Mouse (Mus musculus): ENCODE measurements around the gene Iqgap2.

Gene Iqgap2

DNA sequence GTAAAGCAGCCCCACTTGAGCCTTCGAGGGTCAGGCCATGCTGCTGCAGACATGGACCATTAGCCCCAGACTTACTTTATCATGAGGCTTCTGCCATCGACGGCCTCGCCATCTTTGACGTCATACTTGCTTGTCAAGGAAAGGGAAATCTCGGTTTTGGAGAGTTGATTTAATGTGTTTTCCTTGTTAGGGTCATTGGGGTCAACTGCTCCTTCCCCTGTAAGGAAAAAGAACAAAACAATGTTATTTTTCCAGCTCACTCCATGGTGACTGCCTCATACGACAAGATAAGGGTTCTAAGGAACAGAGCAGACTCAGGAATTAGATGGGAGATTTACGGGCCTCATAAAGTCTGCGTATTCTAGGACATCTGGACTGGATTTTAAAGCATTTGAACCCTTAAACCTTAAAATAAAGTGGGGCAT lies 245.0 kb downstream of the Iqgap2 start:
- DNase-seq, result no peak

DNA sequence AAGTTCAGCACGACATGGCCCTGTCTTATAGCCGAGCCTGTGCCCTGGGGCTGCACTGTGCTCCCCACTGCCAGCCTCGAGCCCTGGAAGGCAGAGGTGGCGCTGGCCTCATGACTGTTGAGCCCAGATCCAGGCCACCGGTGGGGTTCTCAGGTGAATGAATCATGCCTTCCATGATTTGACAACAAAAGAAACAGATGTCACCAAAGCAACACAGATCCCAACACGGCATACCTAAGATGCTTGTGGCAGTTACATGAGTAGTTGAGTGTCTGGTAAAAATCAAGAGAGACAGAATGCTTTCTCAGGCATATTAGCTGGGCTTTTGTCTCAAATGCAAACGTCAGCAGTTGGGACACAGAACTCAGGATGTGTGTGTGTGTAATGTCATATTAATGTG lies 248.0 kb downstream of the Iqgap2 start:
- DNase-seq, result no peak

DNA sequence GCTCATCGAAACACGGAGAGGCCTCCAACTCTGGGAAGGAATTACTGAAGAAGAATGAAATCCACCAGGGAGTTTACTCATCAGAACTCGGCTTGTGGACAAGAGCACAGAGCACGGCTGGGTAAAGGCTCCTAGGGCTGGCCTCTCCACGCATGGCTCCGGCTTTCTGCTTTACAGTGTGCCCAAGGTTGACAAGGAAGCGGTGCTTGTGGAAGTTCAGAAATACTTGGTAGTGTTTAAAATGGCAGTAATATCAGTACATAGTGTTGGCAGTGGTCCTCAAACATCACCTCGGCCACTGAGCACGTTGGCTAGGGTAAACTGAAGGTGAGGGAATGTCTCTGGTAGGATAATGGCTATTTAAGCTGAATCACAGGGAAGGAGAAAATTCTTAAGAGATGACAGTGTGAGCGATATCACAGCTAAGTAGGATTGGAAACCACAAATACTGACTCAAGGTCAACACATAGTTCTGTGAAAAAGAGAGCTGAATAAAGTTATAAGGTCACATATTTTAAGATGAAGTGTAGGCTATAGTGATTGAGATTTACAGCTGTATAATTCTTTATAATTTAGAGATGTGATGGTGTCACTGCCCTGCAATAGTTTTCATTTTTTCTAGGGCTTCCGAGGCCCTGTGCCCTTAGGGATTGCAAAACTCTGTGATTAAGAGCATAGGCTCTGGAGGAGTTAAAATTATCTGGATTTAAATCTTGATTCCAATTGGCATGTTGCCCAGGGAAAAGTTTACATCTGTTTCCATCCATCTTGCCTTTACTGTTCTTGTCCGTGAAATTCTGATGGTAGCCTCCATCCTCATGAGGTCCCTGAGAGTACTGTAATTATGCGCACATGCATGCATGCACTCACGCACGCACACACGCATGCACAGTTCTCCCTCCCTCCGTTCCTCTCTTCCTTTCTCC lies 250.4 kb downstream of the Iqgap2 start:
- no peak for DNase-seq

DNA sequence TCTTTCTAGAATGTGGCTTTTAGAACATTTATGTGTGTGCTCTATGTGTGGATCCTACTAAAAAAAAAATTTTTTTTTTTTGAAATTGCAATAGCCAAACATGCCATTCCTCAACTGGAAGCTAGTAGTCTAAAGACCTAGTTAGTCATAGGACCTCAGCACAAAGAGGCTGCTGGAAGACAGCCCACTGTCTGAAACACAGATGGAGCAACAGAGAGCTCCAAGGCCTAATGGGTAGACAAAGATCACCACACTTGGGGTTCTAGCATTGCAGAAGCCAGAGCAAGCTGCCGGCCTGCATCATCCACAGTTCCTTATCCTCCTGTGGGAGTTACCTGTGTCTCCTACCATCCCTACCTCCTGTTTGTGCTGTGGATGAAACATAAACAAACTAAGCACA lies 251.3 kb downstream of the Iqgap2 start:
- no peak for DNase-seq

DNA sequence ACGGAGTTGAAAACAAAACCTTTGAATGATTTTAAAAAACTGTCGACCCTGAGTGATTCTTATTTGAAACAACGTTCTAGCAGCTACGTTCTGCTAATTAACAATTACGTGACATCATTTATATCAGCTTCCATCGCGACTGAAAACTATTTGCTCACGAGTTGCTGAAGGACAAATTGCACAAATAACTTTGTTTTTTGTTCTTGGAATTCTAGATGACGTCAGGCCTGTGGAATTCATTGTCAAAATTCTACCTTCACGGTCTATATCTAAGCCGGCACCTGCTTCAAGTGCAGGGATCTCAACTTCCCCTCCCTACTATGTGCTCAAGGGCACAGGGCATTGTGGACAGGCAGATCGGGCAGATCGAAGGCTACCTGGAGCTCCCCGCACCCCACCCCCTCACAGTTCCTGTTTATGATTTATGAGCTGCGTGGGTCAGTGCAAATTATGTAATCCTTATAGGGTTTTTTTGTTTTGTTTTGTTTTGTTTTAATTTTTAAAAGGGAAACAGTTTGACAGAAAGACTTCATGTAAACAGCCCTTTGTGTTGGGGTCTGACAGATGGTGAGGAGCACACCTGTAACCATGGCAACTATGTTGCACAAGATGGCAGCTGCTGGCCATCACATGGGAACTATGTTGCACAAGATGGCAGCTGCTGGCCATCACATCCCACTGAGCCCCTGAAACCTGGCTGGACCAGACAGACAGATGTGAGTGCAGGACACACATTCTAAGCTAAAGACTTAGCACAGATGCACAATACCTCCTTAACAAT lies 252.2 kb downstream of the Iqgap2 start:
- no peak for DNase-seq

DNA sequence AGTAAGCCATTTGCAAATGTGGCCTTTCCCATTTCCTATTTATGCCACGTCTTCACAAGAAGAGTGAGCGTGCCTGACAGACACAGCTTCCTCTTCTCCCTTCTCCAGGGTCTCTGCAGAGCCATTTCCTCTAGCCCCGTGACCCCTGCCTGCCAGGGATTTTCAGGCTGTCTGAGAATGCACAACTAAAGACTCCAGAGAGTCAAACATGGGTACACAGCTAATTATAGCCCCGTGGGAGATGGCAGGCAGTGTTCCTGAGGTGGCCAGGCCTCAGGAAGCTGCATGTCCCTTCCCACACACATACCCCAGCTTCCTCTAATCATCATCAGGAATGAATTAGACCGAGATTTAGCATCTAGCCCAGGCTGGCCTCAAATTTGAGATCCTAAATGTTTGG lies 252.8 kb downstream of the Iqgap2 start:
- no peak for DNase-seq

DNA sequence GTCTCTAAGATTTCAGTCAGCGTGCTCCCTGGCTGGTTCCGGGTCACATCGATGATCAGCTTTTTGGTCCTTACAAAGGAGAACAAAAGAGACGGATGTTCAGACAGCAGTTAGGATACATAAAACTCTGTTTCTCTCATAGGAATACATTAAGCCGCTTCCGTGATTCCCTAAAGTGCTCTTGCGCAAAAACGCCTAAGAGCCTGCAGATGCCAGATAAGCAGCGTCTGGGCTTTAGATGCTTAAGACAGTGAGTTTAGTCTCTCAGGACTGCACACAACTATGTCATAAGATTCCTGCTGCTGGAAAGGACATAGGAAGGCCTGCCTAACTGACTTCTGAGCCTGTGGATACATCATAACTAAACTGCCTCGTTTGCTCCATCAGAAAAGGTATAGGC lies 254.0 kb downstream of the Iqgap2 start:
- DNase-seq, result no peak

DNA sequence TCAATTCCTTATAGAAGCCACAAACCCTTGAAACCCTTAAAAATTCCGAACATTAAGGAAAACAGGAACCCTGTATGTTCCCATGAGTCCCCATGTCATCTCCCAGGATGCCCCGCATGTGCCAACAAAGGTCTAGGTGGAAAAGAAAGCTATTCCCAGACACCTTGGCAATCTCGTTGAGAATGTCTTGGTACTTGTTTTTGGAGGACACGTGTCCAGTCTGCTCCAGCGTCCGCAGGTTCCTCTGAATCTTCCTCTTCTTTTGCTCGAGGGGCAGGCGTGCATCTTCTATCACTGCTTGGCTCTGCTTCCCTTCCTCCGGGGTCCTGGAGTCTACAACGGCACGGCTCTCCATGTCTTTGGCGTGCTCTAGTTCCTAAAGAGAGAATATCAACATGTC lies 256.4 kb downstream of the Iqgap2 start:
- no peak for DNase-seq

DNA sequence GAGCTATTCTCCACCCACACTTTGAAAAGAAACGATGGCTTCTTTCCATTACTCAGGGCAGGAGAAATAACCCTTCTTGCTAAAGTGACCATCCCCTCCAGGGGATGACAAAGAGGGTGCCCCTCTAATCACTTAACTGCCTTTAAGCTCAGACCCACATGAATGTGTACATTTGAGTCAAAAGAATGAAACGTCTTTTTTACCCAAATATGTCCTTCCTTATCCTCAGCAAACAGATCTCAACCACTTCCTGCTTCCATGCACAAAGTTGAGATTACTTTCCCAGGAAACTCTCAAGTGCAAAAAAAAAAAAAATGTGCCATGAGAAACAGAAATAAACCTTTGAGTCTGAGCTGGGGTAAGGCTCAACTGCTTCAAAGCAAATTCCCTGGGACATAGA lies 257.3 kb downstream of the Iqgap2 start:
- DNase-seq, result no peak

DNA sequence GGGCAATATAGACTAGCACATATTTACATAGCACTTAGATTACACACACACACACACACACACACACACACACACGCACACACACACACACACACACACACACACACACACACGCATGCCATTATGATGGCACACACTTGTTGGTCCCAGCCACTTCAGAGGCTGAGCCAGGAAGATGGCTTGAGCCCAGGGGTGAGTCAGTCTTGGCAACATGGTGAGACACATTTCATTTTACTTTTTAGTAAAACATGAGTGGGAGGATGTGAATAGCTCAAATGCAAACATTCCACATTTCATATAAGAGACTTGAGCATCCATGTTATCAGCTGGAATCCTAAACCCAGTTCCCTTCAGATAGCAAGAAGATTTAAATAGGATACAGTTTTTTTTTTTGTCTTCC lies 258.3 kb downstream of the Iqgap2 start:
- no peak for DNase-seq

DNA sequence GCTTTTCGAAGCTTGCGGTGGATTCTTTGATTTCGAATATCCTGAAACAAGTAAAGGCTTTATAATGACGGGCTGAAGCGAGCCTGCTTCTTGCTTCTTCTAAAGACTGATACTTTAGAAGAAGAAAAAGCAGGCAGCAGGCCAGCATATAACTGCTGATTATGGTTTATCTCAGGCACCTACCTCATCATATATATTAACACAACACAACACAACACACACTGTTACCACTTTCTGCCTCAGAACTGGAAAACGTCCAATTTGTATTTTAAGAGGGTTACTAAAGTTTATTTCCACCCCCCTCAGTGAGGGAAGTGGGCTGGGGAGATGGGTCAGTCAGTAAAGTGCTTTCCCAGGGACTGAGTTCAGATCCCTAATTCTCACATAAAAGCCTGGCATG lies 259.6 kb downstream of the Iqgap2 start:
- DNase-seq, result no peak

DNA sequence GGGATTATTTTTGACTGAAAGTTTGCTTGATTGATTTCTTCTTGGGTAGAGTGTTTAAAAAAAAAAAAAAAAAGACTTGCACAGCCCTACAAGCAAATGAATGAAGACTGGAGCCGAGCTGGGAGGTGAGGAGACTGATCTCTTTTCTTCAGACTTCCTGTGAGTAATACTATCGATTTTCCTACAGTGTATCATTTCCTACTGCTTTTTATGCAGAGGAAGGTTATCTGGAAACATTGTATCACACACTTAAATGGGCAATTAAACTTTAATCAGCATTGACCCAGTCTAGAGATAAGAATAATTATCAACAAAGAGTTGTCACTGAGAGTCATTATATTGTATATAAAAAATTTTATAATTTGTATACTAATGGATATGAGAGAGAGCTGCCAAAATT lies 261.0 kb downstream of the Iqgap2 start:
- no peak for DNase-seq

DNA sequence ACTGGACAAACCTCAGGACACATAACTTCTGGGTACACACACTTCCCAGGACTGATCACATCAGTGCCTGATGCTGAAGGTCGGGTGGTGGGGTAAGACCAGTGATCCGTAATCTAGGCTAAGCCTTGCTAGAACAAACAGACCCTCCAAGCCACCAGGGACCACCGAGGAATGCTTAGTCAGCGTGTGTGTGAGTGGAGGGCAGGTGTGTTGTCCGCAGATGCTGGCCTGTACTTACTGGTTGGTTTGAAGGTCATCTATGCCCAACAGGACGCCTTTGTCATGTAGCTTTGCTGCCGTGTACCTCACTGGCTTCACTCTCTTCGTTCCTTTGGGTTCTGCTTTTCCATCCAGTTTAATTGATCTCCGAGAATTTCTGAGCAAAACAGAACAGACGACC lies 262.0 kb downstream of the Iqgap2 start:
- no peak for DNase-seq

DNA sequence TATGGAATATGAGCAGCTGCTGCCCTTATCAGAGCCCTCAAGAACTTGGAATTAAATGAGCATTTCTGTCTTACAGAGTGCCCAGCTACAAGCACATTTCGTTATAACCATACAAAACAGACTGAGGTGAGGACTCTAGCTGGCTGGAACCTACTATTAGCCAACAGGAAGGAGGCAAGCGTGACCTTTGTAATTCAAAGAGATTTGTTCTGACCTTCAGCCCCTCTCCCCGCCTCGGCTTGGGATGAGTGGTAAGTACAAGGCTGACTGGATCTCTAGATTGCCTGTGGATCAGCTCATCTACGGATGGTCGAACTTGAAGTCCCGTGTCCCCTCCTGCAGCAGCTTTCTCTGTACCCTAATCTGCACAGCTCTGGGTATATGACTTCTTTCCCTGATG lies 265.0 kb downstream of the Iqgap2 start:
- DNase-seq, result no peak

DNA sequence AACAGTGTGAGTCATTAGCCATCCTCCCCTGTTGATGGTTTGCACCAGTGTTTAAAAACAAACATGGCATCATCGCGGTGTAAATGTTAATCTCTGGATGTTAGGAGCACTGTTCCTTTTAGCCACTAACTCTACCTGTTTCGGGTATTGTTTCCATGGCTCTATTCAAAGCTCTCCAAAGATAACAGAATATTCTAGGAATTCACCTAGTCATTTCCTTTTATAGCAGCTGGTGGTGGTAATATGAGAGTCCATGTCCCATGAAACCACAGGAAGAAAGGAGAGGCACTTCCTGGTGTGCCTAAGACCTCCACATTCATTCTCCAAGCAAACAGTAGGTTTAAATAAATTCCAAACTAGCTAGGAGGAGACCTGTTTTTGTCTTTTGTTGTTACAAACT lies 268.7 kb downstream of the Iqgap2 start:
- no peak for DNase-seq

DNA sequence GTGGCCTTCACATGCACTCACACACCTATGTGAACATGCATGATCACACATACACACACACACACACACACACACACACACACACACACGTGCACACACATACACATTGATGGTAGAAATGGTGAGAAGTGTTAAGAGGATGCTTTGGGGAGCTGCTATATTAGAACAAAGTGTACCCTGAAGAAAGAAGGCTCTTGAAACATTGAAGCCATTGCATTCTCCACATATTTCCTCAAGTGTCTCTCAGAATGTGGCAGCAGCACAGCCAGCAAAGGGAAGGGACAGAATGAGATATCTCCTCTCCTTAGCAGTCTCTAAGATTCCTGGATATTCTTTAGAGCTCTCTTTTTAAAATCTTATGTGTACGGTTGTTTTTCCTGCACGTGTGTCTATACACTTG lies 270.2 kb downstream of the Iqgap2 start:
- DNase-seq, result no peak

DNA sequence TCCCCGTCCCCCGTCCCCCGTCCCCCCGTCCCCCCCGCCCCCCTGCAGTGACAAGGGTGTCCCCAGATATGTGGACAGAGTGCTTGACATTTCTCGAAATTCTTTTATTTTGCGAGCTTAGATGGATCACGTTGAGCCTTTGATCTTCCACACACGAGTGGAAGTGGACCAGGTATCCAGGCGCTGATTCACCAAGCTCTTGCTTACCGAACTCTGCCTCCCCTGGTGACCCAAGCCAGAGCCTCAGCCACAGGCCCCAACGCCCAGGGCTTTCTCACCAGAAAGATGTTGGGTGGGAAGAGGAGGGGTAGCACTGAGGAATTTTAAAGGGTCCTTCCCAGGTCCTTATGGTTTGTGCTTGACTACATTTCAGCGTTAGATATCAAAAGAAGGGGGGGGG lies 272.9 kb downstream of the Iqgap2 start:
- DNase-seq, result no peak

DNA sequence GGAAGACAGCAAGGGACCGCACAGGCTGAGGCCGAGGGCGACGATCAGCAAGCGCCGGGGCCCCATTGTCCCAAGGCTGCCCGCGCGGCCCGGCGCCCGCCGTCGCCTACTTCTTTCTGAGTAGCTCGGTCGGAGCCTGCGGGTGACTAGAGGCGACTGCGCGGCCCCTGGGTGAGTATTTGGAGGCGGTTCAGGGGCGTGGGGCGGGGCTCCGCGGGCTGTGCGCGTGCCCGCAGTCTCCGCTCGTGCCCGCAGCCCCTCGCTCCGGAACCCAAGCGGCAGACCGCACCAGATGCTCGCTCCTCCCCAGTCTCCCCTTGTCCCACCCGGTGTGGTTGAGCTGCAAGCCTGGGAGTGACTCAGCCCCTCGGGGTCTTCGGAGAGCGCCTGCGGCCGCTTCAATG lies 273.4 kb downstream of the Iqgap2 start, which contains the start of gene F2r:
F2r (minus strand) TSS at position 179 of the 404 bp plus-strand sequence.
- DNase-seq, result peak; percentile 85 to 89

DNA sequence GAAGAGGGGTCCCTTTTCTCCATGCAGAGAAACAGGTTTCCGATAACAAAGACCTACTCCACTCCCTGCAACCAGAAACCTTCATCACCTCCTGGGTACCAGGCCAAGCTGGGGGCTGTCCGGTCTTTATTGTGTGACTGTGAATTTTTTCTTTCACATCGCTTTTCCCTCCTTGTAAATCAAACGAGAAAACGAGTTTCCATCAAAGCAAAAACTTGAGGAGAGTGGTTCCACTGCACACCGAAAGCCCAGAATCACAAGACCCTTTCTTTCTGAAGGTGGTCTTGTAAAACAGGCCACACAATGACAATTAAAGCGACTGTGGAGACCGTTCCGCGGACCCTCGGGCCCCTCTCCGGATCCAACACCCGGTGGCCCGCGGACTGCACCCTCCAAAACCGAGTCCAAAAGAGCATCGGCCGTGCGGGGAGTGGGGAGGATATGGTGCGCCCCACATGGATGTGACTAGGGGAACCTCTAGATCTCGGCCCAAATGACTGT lies 274.0 kb downstream of the Iqgap2 start:
- no peak for DNase-seq

DNA sequence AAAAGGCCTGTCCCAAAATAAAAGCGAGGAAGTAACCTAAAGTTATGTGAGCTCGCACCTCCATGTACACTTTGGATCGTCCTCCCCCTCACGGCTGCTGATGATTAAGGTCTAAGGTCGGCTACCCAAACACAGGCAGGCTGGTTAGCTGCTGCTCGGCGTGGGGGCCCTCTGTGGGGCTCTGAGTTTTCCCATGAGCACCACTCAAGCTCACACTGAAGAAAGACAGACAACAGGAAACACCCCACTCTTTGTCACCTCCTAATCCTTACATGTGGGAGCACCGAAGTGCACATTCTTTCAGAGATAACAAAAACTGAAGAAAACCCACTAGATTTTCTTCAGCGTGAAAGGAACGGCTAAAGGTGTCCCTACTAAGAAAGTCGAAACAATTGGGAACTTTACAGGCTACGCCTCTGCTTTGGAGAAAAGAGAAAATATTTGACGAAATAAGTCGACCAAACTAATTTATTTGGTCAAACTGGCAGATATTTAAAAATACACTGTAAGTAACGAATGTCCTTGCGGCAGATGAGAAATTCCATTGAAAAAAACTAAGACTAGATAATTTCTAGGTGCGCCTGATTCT lies 274.5 kb downstream of the Iqgap2 start:
- peak; percentile 41 to 57 for DNase-seq

DNA sequence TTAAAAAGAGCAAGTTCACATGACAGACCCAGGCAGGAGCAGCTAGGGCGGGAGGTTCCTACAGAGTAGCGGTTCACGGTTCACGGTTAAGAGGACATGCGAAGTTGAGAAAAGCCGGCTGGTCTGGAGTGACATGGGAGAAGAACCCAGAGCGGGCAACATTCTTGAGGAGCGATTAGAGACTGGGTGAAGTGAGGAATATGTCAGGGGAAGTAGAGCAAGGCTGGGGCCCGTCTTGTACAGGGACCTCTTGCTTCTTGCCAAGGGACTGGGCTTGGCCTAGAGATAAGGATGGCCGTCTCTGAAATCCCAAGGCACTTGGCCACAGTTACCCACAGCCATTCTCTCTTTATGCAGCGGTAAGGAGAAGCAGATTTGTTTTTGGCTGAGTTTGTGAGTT lies 275.2 kb downstream of the Iqgap2 start:
- no peak for DNase-seq

DNA sequence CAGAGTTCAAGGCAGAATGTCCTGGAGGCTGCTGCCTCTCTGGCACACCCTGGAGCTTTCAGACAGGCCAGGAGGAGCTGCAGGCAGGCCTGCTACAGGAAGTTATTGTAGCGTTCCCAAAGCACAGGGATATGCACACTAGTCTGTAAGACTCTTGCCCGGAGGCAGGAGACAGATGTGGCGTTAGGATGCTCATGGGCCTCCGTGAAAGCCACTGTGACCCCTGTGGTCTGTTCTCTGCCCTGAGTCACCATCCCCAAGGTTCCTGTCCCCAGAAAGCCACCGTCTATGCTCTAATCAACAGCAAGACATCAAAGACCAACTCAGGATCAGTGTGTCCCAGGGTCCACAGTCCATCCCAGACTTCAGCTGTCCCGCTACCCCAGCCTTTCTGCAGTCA lies 277.0 kb downstream of the Iqgap2 start:
- DNase-seq, result no peak

DNA sequence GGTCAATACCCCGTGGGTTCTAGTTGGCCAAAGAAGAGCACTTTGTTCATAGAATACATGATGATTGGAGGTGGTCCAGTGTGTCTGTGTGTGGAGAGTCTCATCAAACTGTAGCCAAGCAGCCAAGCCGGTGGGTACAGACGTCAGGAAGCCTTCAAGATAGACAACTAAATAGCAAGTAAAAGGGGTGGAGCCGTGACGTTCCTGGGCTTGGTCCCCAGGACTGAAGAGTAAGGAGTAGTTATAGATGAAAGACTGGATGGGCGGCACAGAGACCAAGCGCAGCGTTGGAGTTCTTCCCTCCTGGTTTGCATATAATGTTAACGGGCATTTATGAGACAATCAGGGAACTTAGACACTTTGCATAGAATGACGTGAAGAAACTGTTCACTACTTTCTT lies 279.5 kb downstream of the Iqgap2 start:
- no peak for DNase-seq

DNA sequence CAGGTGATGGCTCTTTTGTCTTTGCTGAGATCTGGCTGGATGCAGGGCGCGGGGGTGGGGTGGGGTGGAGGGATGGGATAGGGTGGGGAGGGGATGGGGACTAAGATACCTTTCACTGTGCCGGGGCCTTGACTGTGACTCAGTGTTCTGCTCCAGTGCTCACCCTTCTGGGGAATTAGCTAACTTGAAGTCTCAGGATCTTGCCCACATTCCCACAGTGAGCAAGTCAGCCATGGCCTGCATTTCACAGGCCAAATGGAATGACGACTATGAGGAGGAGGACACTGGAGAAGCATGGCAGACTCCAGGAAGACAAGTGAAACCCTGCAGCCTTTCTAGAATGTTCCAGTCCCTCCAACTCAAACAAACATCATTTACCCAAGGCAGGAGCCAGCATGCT lies 280.0 kb downstream of the Iqgap2 start:
- no peak for DNase-seq

Data from thymus, postnatal 36 days (tissue).